Mouse (Mus musculus): ENCODE data around the gene Ffar2. TPM values are rescaled to one million over a fixed set of nuclear protein-coding genes. Genes with fewer than 3 reads are reported as not detected.

Gene Ffar2
- total and polyA plus RNA-seq, 3 experiments, result 0.31 to 0.33 TPM; not detected in 1

GRCm38 (mm10) chr7:30790141-30790540 is 33.4 kb downstream of the Ffar2 start:
- DNase-seq (ENCODE audit: low spot score) (no peak), ATAC-seq (ENCODE audit: extremely low read depth, insufficient number of reproducible peaks, low FRiP score, poor library complexity, severe bottlenecking) (no peak)
- H3K4me3 ChIP-seq (ENCODE audit: low read depth, low read length), result no peak overlapping the region
- H3K36me3 ChIP-seq (replicated peaks), result no peaks in the 10 kb centered on the region
- no peak for TF ChIP-seq POLR2AphosphoS5 (IDR thresholded peaks at IDR 0.05; ENCODE audit: insufficient replicate concordance, low read depth, low read length)
- no peaks in the 10 kb centered on the region for H3K4me1 ChIP-seq (ENCODE audit: insufficient read depth, low read depth, low read length)
- H3K9me3 ChIP-seq (replicated peaks), result no peaks in the 10 kb centered on the region
- H3K27me3 ChIP-seq (ENCODE audit: insufficient read depth, low read length), result no peaks in the 10 kb centered on the region

DNA sequence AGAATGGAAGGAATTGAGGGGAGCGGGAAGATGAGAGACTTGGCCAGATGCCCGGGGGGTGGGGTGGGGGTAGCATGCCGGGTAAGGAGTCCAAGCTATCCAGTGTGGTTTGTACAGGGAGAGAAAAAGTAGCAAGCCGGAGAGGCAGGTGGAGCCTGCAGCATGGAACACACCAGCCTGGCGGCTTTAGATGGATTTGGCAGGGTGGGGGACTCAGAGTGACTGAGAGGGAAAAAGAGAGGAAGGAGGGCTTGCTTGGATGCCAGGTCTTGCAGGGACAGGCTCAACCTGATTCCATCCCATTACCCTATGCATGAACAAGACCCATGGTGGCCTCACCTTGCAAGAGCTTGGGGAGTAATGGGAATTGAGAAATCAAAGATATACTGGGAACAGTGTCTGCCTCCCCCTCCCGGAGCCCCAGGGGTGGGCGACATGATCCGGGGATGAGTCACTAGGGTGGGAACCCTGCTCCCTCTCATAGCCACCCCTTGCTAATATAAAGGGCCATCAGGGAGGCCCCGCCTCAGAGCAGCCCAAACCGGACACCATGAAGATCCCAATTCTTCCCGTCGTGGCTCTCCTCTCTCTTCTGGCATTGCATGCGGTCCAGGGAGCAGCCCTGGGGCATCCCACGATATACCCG is 36.1 kb downstream of the Ffar2 start, which contains the start of gene Krtdap:
Krtdap (plus strand) TSS at position 520 of the 646 bp plus-strand sequence.
- no peaks in the 10 kb centered on the region for H3K4me1 ChIP-seq (ENCODE audit: insufficient read depth, low read depth, low read length)
- H3K36me3 ChIP-seq (replicated peaks), result no peaks in the 10 kb centered on the region
- DNase-seq (ENCODE audit: low spot score), result no peak
- ATAC-seq (ENCODE audit: extremely low read depth, insufficient number of reproducible peaks, low FRiP score, poor library complexity, severe bottlenecking), result no peak
- TF ChIP-seq POLR2AphosphoS5 (IDR thresholded peaks at IDR 0.05; ENCODE audit: insufficient replicate concordance, low read depth, low read length), result no peak
- no peak for TF ChIP-seq GATA2 (IDR thresholded peaks at IDR 0.05; ENCODE audit: borderline replicate concordance, low read depth, low read length)
- no peak for TF ChIP-seq GATA1 (IDR thresholded peaks at IDR 0.05; ENCODE audit: borderline replicate concordance, low read length)
- no peak for TF ChIP-seq CTCF (IDR thresholded peaks at IDR 0.05; ENCODE audit: low read depth, low read length)
- no peak for TF ChIP-seq TAL1 (conservative IDR thresholded peaks at IDR 0.05; ENCODE audit: low read depth, low read length)
- H3K9me3 ChIP-seq (replicated peaks), result no peaks in the 10 kb centered on the region
- no peaks in the 10 kb centered on the region; the same call in 1 of the 2 replicates for H3K27me3 ChIP-seq (ENCODE audit: insufficient read depth, low read length)
- H3K4me3 ChIP-seq (ENCODE audit: low read depth, low read length), result no peak within 1 kb of the TSS

- H3K4me1 ChIP-seq (ENCODE audit: insufficient read depth, low read depth, low read length), result no peaks in the 10 kb centered on the region
- no peaks in the 10 kb centered on the region for H3K36me3 ChIP-seq (replicated peaks)
- DNase-seq (ENCODE audit: low spot score) (no peak), ATAC-seq (ENCODE audit: extremely low read depth, insufficient number of reproducible peaks, low FRiP score, poor library complexity, severe bottlenecking) (no peak)
- H3K4me3 ChIP-seq (ENCODE audit: low read depth, low read length), result no peak overlapping the region
- no peaks in the 10 kb centered on the region for H3K9me3 ChIP-seq (replicated peaks)
- TF ChIP-seq GATA1 (IDR thresholded peaks at IDR 0.05; ENCODE audit: borderline replicate concordance, low read length), result no peak
- TF ChIP-seq POLR2AphosphoS5 (IDR thresholded peaks at IDR 0.05; ENCODE audit: insufficient replicate concordance, low read depth, low read length), result no peak
- TF ChIP-seq TAL1 (conservative IDR thresholded peaks at IDR 0.05; ENCODE audit: low read depth, low read length), result no peak
- TF ChIP-seq CTCF (IDR thresholded peaks at IDR 0.05; ENCODE audit: low read depth, low read length), result no peak
- no peak for TF ChIP-seq GATA2 (IDR thresholded peaks at IDR 0.05; ENCODE audit: borderline replicate concordance, low read depth, low read length)
- no peaks in the 10 kb centered on the region; the same call in 1 of the 2 replicates for H3K27me3 ChIP-seq (ENCODE audit: insufficient read depth, low read length)
These were observed 37.6 kb downstream of the Ffar2 start for GRCm38 (mm10) chr7:30785721-30786546.

DNA sequence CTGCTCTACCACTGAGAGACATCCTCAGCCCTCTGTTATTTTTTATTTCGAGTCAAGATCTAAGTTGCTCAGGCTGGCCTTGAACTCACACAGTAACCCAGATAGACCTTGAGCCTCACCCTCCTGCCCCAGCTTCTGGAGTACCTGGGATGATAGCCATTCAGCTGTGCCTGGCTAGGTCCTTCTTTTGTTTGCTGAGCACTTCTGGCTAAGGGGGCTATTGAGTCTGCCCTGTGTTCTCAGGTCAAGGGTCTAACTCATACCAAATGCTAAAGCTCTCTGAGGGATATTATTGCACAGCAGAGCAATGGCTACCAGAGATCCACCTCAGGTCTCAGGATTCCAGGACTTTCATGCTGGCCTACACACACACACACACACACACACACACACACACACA is 38.4 kb downstream of the Ffar2 start:
- ATAC-seq (ENCODE audit: extremely low read depth, insufficient number of reproducible peaks, low FRiP score, poor library complexity, severe bottlenecking) (no peak), DNase-seq (ENCODE audit: low spot score) (no peak)
- Histone ChIP-seq H3K4me1 (ENCODE audit: insufficient read depth, low read depth, low read length) (no peaks in the 10 kb centered on the region), H3K4me3 (ENCODE audit: low read depth, low read length) (no peak overlapping the region), H3K9me3 (replicated peaks) (no peaks in the 10 kb centered on the region), H3K27me3 (ENCODE audit: insufficient read depth, low read length) (no peaks in the 10 kb centered on the region; the same call in 1 of the 2 replicates), H3K36me3 (replicated peaks) (no peaks in the 10 kb centered on the region)
- TF ChIP-seq POLR2AphosphoS5 (IDR thresholded peaks at IDR 0.05; ENCODE audit: insufficient replicate concordance, low read depth, low read length) (no peak), GATA2 (IDR thresholded peaks at IDR 0.05; ENCODE audit: borderline replicate concordance, low read depth, low read length) (no peak), GATA1 (IDR thresholded peaks at IDR 0.05; ENCODE audit: borderline replicate concordance, low read length) (no peak), CTCF (IDR thresholded peaks at IDR 0.05; ENCODE audit: low read depth, low read length) (no peak), TAL1 (conservative IDR thresholded peaks at IDR 0.05; ENCODE audit: low read depth, low read length) (no peak)

GRCm38 (mm10) chr7:30782658-30783057 is 40.9 kb downstream of the Ffar2 start:
- Histone ChIP-seq H3K9me3 (replicated peaks) (no peaks in the 10 kb centered on the region), H3K36me3 (replicated peaks) (no peaks in the 10 kb centered on the region), H3K27me3 (ENCODE audit: insufficient read depth, low read length) (no peaks in the 10 kb centered on the region; the same call in 1 of the 2 replicates), H3K4me3 (ENCODE audit: low read depth, low read length) (no peak overlapping the region), H3K4me1 (ENCODE audit: insufficient read depth, low read depth, low read length) (no peaks in the 10 kb centered on the region)
- DNase-seq (ENCODE audit: low spot score), result no peak
- TF ChIP-seq POLR2AphosphoS5 (IDR thresholded peaks at IDR 0.05; ENCODE audit: insufficient replicate concordance, low read depth, low read length), result no peak
- no peak for TF ChIP-seq GATA2 (IDR thresholded peaks at IDR 0.05; ENCODE audit: borderline replicate concordance, low read depth, low read length)
- no peak for TF ChIP-seq CTCF (IDR thresholded peaks at IDR 0.05; ENCODE audit: low read depth, low read length)
- no peak for ATAC-seq (ENCODE audit: extremely low read depth, insufficient number of reproducible peaks, low FRiP score, poor library complexity, severe bottlenecking)

- no peak overlapping the region for H3K4me3 ChIP-seq (ENCODE audit: low read depth, low read length)
- H3K4me1 ChIP-seq (ENCODE audit: insufficient read depth, low read depth, low read length), result no peaks in the 10 kb centered on the region
- no peak for TF ChIP-seq GATA2 (IDR thresholded peaks at IDR 0.05; ENCODE audit: borderline replicate concordance, low read depth, low read length)
- peak; percentile 58 for TF ChIP-seq CTCF (IDR thresholded peaks at IDR 0.05; ENCODE audit: low read depth, low read length)
- peak; percentile 22 for DNase-seq (ENCODE audit: low spot score)
- no peaks in the 10 kb centered on the region for H3K9me3 ChIP-seq (replicated peaks)
- no peak for ATAC-seq (ENCODE audit: extremely low read depth, insufficient number of reproducible peaks, low FRiP score, poor library complexity, severe bottlenecking)
- H3K36me3 ChIP-seq (replicated peaks), result no peaks in the 10 kb centered on the region
- H3K27me3 ChIP-seq (ENCODE audit: insufficient read depth, low read length), result no peaks in the 10 kb centered on the region; the same call in 1 of the 2 replicates
These were observed 41.8 kb downstream of the Ffar2 start for GRCm38 (mm10) chr7:30781792-30782191.
